Mouse (Mus musculus) E14TG2a.4 (cell line): ENCODE measurements around the gene Telo2.

ENCODE experiments used
- H3K27me3 ChIP-seq: 2 replicates; pipeline ENCODE4 v1.6.1; 2014; ENCODE audit warnings: low read length, control low read depth; ENCODE audit not compliant: insufficient read depth
- H3K36me3 ChIP-seq: 2 replicates; pipeline ENCODE4 v1.6.1; 2014; ENCODE audit warnings: low read length, control low read depth; ENCODE audit not compliant: insufficient read depth
- H3K4me1 ChIP-seq: replicated peaks from 2 replicates; pipeline ENCODE4 v1.6.1; 2014; ENCODE audit warnings: low read depth, low read length, control low read depth
- H3K4me3 ChIP-seq: replicated peaks from 2 replicates; pipeline ENCODE4 v1.5.1; 2014; ENCODE audit warnings: mild to moderate bottlenecking, low read length
- H3K9me3 ChIP-seq: 2 replicates; pipeline ENCODE4 v1.6.1; 2014; ENCODE audit warnings: low read length, control low read depth
- CTCF ChIP-seq: conservative IDR thresholded peaks from 2 replicates; pipeline ENCODE4 v1.5.1; 2014; ENCODE audit warnings: low read length
- NANOG ChIP-seq: IDR thresholded peaks from 2 replicates; pipeline ENCODE4 v1.6.1; 2014; ENCODE audit warnings: borderline replicate concordance, low read length, mixed read lengths
- POU5F1 ChIP-seq: IDR thresholded peaks from 2 replicates; pipeline ENCODE4 v1.6.1; 2014; ENCODE audit warnings: low read length, borderline replicate concordance

Gene Telo2

DNA sequence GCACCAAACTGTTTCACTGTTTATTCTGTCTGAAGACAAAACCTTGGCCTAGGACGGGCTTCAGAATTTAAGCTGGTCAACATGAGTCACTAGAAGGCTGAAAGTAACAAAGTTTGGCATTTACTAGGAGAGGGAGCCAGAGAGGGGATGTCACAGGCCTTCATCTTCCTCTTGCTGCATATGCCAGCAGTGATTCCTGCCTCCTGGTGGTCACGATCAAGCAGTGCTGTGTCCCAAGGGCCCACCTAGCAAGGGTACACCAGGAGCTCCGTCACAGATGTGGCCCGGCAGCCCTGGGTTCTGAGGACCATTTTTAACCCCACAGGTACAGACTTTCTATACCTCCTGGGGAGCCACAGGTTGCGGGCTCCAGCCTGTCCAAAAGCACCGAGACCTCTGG lies 58.7 kb downstream of the Telo2 start:
- no peaks in the 10 kb centered on the region for H3K9me3 ChIP-seq
- H3K36me3 ChIP-seq: peaks cover 68% of the 10 kb centered on the region
- no peaks in the 10 kb centered on the region for H3K27me3 ChIP-seq
- H3K4me3 ChIP-seq: no peak overlapping the region
- TF ChIP-seq NANOG (no peak), POU5F1 (no peak), CTCF (no peak)
- H3K4me1 ChIP-seq: peaks cover 3% of the 10 kb centered on the region; the same call in 1 of the 2 replicates

DNA sequence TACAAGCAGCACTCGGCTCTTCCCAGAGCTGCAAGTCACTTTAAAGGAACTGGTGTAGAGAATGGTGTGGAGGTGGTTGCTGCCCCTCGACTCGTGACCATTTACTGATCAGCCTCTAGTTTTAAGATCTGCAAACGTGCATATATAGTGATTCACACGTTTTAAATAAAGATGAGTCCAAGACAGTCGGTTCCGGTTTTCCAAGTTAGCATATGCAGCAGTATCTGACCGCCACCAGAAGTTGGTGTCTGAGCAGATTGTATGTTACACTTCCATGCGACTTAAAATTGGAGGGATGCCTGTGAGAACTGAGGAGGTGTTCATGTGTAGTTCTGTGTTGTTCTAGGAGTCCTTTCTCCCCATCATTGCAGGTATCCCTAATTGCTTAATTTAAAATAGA lies 62.5 kb downstream of the Telo2 start:
- H3K36me3 ChIP-seq: peaks cover 72% of the 10 kb centered on the region
- H3K4me3 ChIP-seq: no peak overlapping the region
- no peaks in the 10 kb centered on the region; the same call in 1 of the 2 replicates for H3K4me1 ChIP-seq
- TF ChIP-seq POU5F1 (no peak), NANOG (no peak), CTCF (no peak)
- H3K9me3 ChIP-seq: no peaks in the 10 kb centered on the region
- no peaks in the 10 kb centered on the region for H3K27me3 ChIP-seq
